8 mouse cellular contexts compared by ENCODE assay signal in the genomic region with DNA sequence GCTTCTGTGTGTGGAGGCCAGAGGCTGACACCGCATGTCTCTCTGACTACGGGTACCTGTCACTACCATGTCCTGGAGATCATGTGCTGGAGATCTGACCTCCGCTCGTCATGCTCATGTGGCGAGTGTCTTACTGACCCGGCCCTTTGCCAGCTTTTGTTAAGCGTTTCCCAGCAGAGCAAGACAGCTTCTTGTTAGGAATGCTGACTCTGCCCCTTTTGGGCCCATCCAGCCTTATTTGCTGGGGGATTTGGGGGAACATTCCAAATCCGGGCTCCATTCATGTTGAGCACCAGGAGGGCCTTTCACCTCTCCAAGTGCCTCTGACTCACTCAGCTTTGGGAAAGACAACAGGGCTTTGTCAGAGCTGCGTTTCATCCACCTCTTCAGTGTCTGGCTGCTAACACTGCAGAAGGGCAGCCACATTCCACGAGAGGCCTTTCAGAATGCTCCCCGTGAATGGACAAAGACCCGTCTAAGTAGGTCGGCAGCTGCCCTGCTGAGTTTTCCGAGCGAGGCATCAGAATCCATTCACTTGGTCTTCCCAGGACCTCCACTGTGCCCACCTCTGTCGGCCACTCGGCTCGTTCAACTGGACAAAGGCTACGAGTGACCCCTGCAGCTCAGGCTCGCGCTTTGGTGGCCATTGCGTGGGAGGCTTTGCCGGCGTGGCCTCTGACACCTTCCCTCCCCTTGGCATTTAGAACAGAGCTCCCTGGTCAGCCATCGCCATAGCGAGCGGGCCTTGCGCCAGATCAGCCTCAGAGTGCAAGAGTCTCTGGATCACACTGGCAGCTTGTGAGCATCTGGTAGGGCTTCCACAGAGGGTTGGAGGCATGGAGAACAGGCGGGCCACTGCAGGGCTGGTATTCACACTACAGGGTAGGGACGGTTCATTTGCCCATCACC. TPM values are rescaled to one million over a fixed set of nuclear protein-coding genes. Genes with fewer than 3 reads are reported as not detected.
DNase-seq lines count a peak whose midpoint lies in the region; ATAC-seq lines count a peak whose summit lies in the region.

No protein-coding gene starts in this region.

- H3K36me3 ChIP-seq in hindbrain, embryonic 15.5 days = no peaks in the 10 kb centered on the region
- no peaks in the 10 kb centered on the region for H3K36me3 ChIP-seq in midbrain, embryonic 14.5 days (ENCODE audit: control insufficient read depth, insufficient read depth, low read length)

- ATAC-seq in hindbrain, embryonic 15.5 days (ENCODE audit: low FRiP score, low read depth) = peak; percentile 81
- peak; percentile 66 for ATAC-seq in midbrain, embryonic 14.5 days (ENCODE audit: low FRiP score, low TSS enrichment)
- no peak for ATAC-seq in erythroblast, adult 5-6 weeks (replicated peaks; ENCODE audit: low FRiP score, poor library complexity, severe bottlenecking)

- no peak overlapping the region for H3K9ac ChIP-seq in hindbrain, embryonic 15.5 days
- no peak overlapping the region for H3K9ac ChIP-seq in midbrain, embryonic 14.5 days (replicated peaks; ENCODE audit: low read length)

- 20% methylated on average over 30 of the region's 30 CpGs for WGBS in hindbrain, embryonic 15.5 days
- 10% methylated on average over 30 of the region's 30 CpGs for WGBS in midbrain, embryonic 14.5 days

- no peaks in the 10 kb centered on the region for H3K27me3 ChIP-seq in hindbrain, embryonic 15.5 days
- H3K27me3 ChIP-seq in midbrain, embryonic 14.5 days (ENCODE audit: control insufficient read depth, insufficient read depth, low read length) = no peaks in the 10 kb centered on the region; the same call in 1 of the 2 replicates

- H3K4me2 ChIP-seq in hindbrain, embryonic 15.5 days = peak overlapping the region; percentile 36
- peak overlapping the region; percentile 29 for H3K4me2 ChIP-seq in midbrain, embryonic 14.5 days (ENCODE audit: low read length)

- H3K27ac ChIP-seq in hindbrain, embryonic 15.5 days (replicated peaks) = peak overlapping the region; percentile 45; the same call in 1 of the 2 replicates
- peak overlapping the region; percentile 26; the same call in 1 of the 2 replicates for H3K27ac ChIP-seq in midbrain, embryonic 14.5 days (replicated peaks; ENCODE audit: low read depth, low read length)

- DNase-seq in layer of hippocampus, adult 8-10 months (ENCODE audit: low spot score in 2 of 2) = peak; percentile 26 to 29
- DNase-seq in layer of hippocampus, adult 9-10 months (ENCODE audit: low spot score) = no peak
- DNase-seq in cerebellum, postnatal 25 days = peak; percentile 21 to 49
- peak; percentile 62 for DNase-seq in midbrain, embryonic 14.5 days
- no peak for DNase-seq in MN1 (ENCODE audit: low spot score)
- no peak for DNase-seq in gastrocnemius, adult 8-10 months (ENCODE audit: low spot score in 2 of 2)

- H3K9me3 ChIP-seq in hindbrain, embryonic 15.5 days = no peaks in the 10 kb centered on the region
- H3K9me3 ChIP-seq in midbrain, embryonic 14.5 days (ENCODE audit: control insufficient read depth, low read length) = no peaks in the 10 kb centered on the region

- peaks cover 13% of the 10 kb centered on the region for H3K4me1 ChIP-seq in hindbrain, embryonic 15.5 days (replicated peaks)
- H3K4me1 ChIP-seq in midbrain, embryonic 14.5 days (ENCODE audit: control insufficient read depth, insufficient read depth, low read length) = peaks cover 6% of the 10 kb centered on the region; the same call in 1 of the 2 replicates

- no peak overlapping the region for H3K4me3 ChIP-seq in hindbrain, embryonic 15.5 days
- H3K4me3 ChIP-seq in midbrain, embryonic 14.5 days (replicated peaks; ENCODE audit: low read depth, low read length) = no peak overlapping the region

RNA-seq across cellular contexts. Expression of gene Nxnl2, which starts 58.3 kb away (rescaled TPM):
- total RNA-seq in layer of hippocampus, adult 8-10 months (2022) = under 1 TPM; 0.27 to 0.79 (median 0.55) TPM
- polyA plus RNA-seq in hindbrain, embryonic 15.5 days (2015; fragmentation: Nextera tagmentation; extraction: Ambion mirVana) = 3.4 and 4.0 TPM in 2 replicates
- polyA plus RNA-seq in midbrain, embryonic 14.5 days (2014; fragmentation: Nextera tagmentation; extraction: Ambion mirVana) = 1.3 TPM in 2 replicates
- total RNA-seq in erythroblast, adult 5-6 weeks (2015; ENCODE audit: low replicate concordance) = not detected in 2 replicates
- total RNA-seq in erythroblast, adult 5-6 weeks (2017; ENCODE audit: low replicate concordance) = not detected in 2 replicates
- total RNA-seq in gastrocnemius, adult 8-10 months (2022) = not detected

Comparison
In these comparisons a context has a peak if more than half of its experiments do, and no peak if none do; other contexts are left out.
1. DNase-seq: peak in layer of hippocampus, adult 8-10 months (2 of 2), cerebellum, postnatal 25 days (2 of 2) and midbrain, embryonic 14.5 days (single experiment); none in layer of hippocampus, adult 9-10 months (single experiment), MN1 (single experiment) and gastrocnemius, adult 8-10 months (0 of 2).